Mouse (Mus musculus) ES-E14 (cell line): ENCODE measurements at regions not wholly inside any gene's neighbourhood (a gene's known extent, or its start where the extent isn't known, plus 50 kb on each side); places are given as distances from the start of the nearest gene placed in this dataset.

Experiments
- DNase-seq: peaks from one replicate; pipeline ENCODE4 v3.0.0-alpha.2; 2013; ENCODE audit warnings: low read depth, low spot score
- H3K27ac ChIP-seq: 2 replicates; pipeline ENCODE4 v1.5.1; 2012; ENCODE audit warnings: low read depth, mild to moderate bottlenecking, low read length, moderate library complexity, mixed read lengths; ENCODE audit not compliant: poor library complexity, insufficient read depth, severe bottlenecking
- H3K36me3 ChIP-seq: 2 replicates; pipeline ENCODE4 v1.6.1; 2012; ENCODE audit warnings: mild to moderate bottlenecking, low read length, moderate library complexity, mixed read lengths; ENCODE audit not compliant: control insufficient read depth, poor library complexity, insufficient read depth, severe bottlenecking
- H3K4me1 ChIP-seq, 2 experiments: fragments of 150-350 bp in 1 of 2; sonication (generic) in 1 of 2; 2 replicates each; pipeline ENCODE4 v1.6.1; 2012; ENCODE audit warnings: low read length in 2 of 2, mild to moderate bottlenecking in 1 of 2, mixed read lengths in 1 of 2; ENCODE audit not compliant: control insufficient read depth in 2 of 2, insufficient read depth in 2 of 2, poor library complexity in 1 of 2
- H3K4me3 ChIP-seq, 2 experiments: fragments of 150-350 bp in 1 of 2; sonication (generic) in 1 of 2; 2 replicates each; pipeline ENCODE4 v1.5.1; 2012; ENCODE audit warnings: low read length in 2 of 2, low read depth in 1 of 2, mild to moderate bottlenecking in 1 of 2, mixed read lengths in 1 of 2; ENCODE audit not compliant: insufficient read depth in 1 of 2, poor library complexity in 1 of 2, severe bottlenecking in 1 of 2
- H3K9ac ChIP-seq: 2 replicates; pipeline ENCODE4 v1.6.1; 2012; ENCODE audit warnings: low read depth, mild to moderate bottlenecking, low read length, mixed read lengths; ENCODE audit not compliant: poor library complexity, insufficient read depth, severe bottlenecking
- H3K9me3 ChIP-seq: fragments of 150-350 bp; sonication (generic); 2 replicates; pipeline ENCODE4 v1.6.1; 2012; ENCODE audit warnings: low read depth, mild to moderate bottlenecking, low read length; ENCODE audit not compliant: control insufficient read depth, insufficient read depth
- CHD2 ChIP-seq: IDR thresholded peaks from 2 replicates; pipeline ENCODE4 v1.6.1; 2014; ENCODE audit warnings: mild to moderate bottlenecking, low read depth, low read length, inconsistent platforms
- HCFC1 ChIP-seq: IDR thresholded peaks from 2 replicates; pipeline ENCODE4 v1.6.1; 2012; ENCODE audit warnings: low read length, inconsistent platforms, borderline replicate concordance; ENCODE audit not compliant: insufficient read depth
- MAFK ChIP-seq: IDR thresholded peaks from 2 replicates; pipeline ENCODE4 v1.6.1; 2014; ENCODE audit warnings: mild to moderate bottlenecking, low read depth, low read length, inconsistent platforms; ENCODE audit not compliant: insufficient read depth
- ZC3H11A ChIP-seq: IDR thresholded peaks from 2 replicates; pipeline ENCODE4 v1.6.1; 2012; ENCODE audit warnings: low read depth, mild to moderate bottlenecking, inconsistent platforms, low read length, borderline replicate concordance
- ZNF384 ChIP-seq: IDR thresholded peaks from 2 replicates; pipeline ENCODE4 v1.6.1; 2012; ENCODE audit warnings: low read depth, low read length, inconsistent platforms
- in situ Hi-C, 2 experiments: fragments of 600-800 bp; cut with MboI; formaldehyde crosslinking; loops; one replicate each; pipeline ENCODE4 v1.15.1; 2025; ENCODE audit warnings: low sequenced_read_pairs in 2 of 2, inconsistent platforms in 1 of 2; ENCODE audit not compliant: unreplicated experiment in 2 of 2

DNA sequence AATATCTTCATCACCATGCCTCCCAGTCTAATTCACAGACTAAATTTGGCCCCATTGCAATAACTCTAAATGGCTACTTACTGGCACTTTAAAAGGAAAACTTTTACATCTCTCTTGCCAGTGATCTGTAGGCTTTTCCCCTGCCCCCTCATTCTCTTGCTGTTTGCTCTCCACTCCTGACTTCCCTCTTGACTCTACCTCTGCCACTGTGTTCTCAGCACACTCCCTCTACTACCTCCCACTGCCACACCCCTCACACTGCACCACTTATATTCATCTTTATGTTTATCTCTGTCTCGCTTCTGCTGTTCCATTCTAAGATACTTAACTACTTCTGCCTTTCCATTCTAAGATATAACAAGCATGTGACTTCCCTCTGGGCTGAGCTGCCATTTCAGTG is 141.4 kb upstream of the Rnf32 start:
- DNase-seq = no peak
- no peak overlapping the region for H3K9ac ChIP-seq
- no peak overlapping the region for H3K4me3 ChIP-seq
- H3K36me3 ChIP-seq = no peaks in the 10 kb centered on the region
- no peaks in the 10 kb centered on the region for H3K9me3 ChIP-seq
- no peaks in the 10 kb centered on the region for H3K4me1 ChIP-seq
- in situ Hi-C loops = no loop called here
- no peak overlapping the region for H3K27ac ChIP-seq
- TF ChIP-seq ZNF384 (no peak), ZC3H11A (no peak), MAFK (no peak), CHD2 (no peak), HCFC1 (no peak)

GRCm38 (mm10) chr5:29036636-29037035 is 159.2 kb upstream of the Rnf32 start:
- in situ Hi-C loops = no loop called here
- H3K4me3 ChIP-seq = no peak overlapping the region
- DNase-seq = no peak
- no peak for TF ChIP-seq HCFC1
- no peak for TF ChIP-seq ZNF384
- H3K9me3 ChIP-seq = no peaks in the 10 kb centered on the region
- H3K9ac ChIP-seq = no peak overlapping the region
- H3K4me1 ChIP-seq = no peaks in the 10 kb centered on the region
- no peak overlapping the region for H3K27ac ChIP-seq
- no peaks in the 10 kb centered on the region for H3K36me3 ChIP-seq

- Histone ChIP-seq H3K4me1 (no peaks in the 10 kb centered on the region), H3K9me3 (no peaks in the 10 kb centered on the region), H3K4me3 (no peak overlapping the region), H3K27ac (no peak overlapping the region), H3K9ac (no peak overlapping the region), H3K36me3 (no peaks in the 10 kb centered on the region)
- in situ Hi-C loops = no loop called here
- TF ChIP-seq ZNF384 (no peak), ZC3H11A (no peak), HCFC1 (no peak), MAFK (no peak), CHD2 (no peak)
- no peak for DNase-seq
Measured at GRCm38 (mm10) chr5:29033462-29033997, 162.3 kb upstream of the Rnf32 start.

DNA sequence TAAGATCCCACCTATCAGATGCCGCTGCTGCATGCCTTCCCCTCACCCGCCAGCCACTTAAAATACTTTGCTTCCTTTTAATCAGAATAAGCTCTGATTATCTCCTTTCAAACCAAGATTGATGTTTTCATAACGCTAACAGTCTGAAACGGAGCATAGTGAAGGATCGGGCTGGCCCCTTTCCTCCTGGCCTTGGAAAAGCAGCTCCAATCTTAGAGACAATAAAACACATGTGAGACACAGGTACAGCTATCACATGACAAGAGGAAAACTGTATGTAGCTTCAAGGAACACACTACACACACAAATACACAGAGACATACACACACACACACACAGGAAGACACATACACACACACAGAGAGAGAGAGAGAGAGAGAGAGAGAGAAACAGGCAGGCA is 165.3 kb upstream of the Rnf32 start:
- Histone ChIP-seq H3K4me3 (no peak overlapping the region), H3K4me1 (no peaks in the 10 kb centered on the region), H3K27ac (no peak overlapping the region), H3K9me3 (no peaks in the 10 kb centered on the region), H3K9ac (no peak overlapping the region), H3K36me3 (no peaks in the 10 kb centered on the region)
- TF ChIP-seq ZNF384 (no peak), CHD2 (no peak), MAFK (no peak), ZC3H11A (no peak), HCFC1 (no peak)
- in situ Hi-C loops = no loop called here
- no peak for DNase-seq

DNA sequence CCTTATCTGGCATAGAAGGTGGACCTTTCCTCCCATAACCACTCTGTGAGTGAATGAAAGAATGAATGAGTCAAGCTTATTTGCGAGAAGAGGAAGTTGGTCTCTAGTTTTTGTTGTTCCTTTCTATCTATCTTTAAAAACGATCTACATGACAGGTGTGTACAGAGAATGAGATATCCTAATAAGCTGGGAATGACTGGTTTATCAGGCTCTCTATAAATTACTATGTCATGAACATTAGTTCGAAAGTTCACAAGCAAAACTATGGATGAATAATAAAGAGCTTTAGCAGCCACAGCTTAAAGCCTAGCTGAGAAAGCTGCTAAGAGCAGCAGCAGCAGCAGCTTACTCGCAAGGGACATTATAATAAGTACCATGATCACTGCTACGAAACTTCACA is 165.8 kb upstream of the Rnf32 start:
- Histone ChIP-seq H3K4me3 (no peak overlapping the region), H3K9me3 (no peaks in the 10 kb centered on the region), H3K4me1 (no peaks in the 10 kb centered on the region), H3K27ac (no peak overlapping the region), H3K36me3 (no peaks in the 10 kb centered on the region), H3K9ac (no peak overlapping the region)
- in situ Hi-C loops = no loop called here
- TF ChIP-seq ZC3H11A (no peak), MAFK (no peak), CHD2 (no peak)
- no peak for DNase-seq
